Mouse (Mus musculus) T-helper 1 cell (primary cell): ENCODE data around the gene Camk2d.

Experiments
- in situ Hi-C: fragments of 300-600 bp; cut with MboI, MseI; formaldehyde crosslinking; loops from one replicate; pipeline ENCODE4 v1.15.1; 2025; ENCODE audit warnings: high pct_unique_total_duplicates

The Camk2d gene

DNA sequence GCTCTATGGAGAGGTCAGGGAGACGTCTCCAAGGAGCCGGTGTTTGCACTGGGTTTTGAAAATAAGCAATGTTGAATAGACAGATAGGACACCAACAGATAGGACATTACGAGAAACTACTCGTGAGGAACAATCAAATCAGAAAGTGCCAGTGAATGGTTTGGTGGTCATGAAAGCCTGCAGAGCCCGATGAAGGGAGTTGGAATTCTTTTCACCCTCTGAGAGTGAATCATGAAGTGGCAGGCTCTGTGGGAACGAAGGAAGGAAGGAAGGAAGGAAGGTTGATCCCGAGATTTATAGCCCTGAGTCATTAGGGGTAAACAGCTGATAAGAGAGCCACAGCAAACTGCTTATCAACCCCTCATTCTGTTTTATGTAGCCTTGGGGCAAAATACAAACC, 15.5 kb downstream of the Camk2d start:
- in situ Hi-C loops: loop anchor here (5.0 kb wide), 1 partner anchor 41 kb away; no protein-coding TSS in a partner anchor

DNA sequence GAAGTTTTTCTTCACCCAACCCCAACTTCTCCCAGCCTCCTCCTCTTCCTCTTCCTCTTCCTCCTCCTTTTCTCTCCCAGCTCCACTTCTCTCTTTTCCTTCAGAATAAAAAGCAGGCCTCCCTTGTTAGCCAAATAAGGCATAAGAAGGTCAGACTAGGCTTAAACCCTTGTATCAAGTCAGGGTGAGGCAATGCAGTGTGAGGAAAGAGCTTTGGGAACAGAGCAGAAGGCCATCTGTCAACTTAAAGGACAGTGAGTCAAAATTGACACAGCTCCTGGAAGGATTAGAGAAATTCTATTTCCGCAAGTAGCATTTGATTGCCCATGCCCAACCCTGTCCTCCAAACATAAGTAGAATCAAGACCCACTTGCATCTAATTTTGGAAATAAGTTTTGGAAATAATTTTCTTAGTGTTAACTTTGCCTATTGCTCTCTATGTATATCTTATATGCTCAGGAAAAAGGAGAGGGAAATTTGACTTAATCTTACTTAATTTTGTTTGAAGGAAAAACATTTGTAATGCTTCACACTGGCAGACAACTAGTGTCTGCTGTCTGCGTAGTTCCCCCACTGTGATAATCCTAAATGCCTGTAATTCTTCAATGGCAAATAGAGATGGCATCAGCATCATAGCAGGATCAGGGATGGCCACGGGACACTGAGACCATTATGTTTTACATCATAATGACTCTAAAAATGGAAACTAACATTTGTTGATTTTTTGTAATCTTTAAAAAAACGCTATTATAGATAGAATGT, 16.8 kb downstream of the Camk2d start:
- in situ Hi-C loops: loop anchor here (5.0 kb wide), 1 partner anchor 39 kb away; no protein-coding TSS in a partner anchor

DNA sequence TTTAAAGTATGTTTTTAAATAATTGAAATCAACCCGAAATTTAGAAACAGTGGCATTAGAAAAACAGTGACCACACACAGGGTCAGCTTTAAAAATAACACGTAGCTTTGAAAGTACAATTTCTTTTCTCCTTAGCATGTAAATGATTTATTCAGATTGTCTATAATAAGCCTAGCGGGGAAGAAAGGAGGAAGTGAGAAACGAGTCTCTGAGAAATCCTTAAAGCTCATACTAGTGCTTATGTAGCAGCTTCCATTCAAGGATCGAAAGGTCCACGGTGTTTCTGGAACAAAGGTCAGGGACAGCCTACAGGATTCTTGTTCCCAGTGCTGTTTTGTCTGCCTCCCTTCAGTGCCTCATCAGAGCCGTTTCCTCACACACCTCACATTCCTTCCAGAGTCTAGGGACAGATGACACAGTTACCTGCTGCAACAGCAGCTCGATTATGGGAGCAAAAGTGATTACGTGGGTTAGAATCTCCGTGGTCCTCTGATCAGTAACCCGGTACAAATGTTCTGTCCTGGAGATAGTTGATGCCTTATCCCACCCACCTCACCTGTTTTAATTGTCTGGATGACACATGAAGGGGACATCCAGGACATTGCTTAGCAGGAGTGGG, 17.5 kb downstream of the Camk2d start:
- in situ Hi-C loops: loop anchor here (5.0 kb wide), 1 partner anchor 39 kb away; no protein-coding TSS in a partner anchor

DNA sequence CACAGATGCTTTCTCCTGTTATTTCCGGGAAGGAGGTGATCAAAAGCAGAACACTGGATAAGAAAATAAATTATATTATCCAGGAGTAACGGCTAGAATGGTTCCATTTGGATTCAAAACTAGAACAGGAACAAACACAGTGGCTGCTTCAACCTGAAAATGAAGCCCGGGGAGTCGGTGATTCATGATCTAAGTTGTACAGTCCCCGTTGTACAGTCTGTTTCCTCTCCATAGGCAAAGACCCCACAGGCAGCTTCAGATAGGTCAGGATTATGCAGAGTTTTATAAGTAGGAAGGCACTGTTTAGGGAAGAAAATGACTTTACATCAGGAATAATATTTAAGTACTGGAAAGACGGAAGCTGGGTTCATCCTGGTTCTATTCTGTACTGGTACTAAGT, 19.2 kb downstream of the Camk2d start:
- in situ Hi-C loops: no loop called here

DNA sequence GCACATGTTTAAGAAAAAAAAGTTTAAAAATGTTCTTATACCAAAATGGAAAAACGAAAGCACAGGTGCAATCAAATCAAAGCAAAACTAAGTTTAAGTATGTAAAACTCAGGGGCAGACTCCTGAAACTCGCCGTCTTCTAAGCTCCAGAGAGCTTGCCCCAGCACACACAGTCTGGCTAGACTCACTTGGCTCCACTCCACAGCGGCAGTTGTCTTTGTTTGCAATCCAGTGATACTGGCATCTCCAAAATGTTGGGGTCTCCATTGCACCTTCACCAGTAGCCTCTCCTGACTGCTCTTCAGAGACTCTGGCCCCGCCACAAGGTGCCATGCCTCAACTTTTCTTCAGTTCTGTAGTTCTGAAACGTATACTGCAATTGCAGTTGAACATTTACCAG, 24.1 kb downstream of the Camk2d start:
- in situ Hi-C loops: no loop called here

- in situ Hi-C loops: no loop called here
Measured at GRCm38 (mm10) chr3:126622509-126622908, 26.4 kb downstream of the Camk2d start.

DNA sequence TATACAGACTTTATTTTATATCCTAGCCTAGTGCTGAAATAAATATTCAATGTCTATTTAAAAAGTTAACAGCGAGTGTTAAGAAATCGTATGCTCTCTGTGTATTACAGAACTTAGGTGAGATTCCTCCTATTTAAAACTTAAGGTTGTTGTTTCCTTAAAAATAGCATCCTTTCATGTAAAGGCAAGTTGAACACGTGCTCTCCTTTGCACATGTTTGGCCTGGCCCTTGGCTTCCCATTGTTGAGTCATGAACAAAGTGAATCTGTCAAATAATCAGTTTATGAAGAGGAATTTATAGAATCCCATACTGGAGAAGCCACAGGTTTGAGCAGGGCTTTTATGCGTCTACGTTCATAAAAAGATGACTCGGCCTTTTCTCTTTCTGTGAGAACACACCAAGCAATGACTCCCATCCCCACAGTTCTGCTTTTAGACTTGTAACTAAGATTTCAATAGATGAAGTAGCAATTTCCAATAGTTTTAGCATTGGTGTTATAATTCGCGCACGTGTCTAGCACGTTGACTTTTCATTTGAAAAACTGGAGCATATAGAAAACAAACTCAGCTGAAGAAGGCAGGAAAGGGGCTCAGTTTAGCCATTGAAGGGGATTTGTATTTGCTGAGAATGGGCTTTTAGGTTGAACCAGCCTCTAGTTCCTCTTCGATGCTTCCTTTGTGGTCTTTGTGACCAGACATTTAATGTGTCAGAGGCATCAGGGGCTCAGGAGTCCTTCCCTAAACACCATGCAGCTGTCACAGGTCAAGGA, 29.1 kb downstream of the Camk2d start:
- in situ Hi-C loops: no loop called here

DNA sequence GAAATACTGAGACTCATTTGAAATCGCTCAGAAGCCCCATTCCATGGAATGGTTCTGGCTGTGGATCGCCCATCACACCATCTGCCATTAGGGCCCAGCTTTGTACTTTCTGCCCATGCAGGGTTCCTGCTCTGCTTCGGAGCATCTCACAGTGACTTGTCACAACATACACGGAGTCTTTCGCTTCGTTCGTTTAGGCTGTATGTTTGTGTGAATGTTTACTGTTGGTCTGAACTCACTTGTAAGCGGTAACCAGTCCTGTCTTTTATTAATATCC, 29.6 kb downstream of the Camk2d start:
- in situ Hi-C loops: no loop called here

- in situ Hi-C loops: no loop called here
Measured at GRCm38 (mm10) chr3:126627968-126628367, 31.9 kb downstream of the Camk2d start.

- in situ Hi-C loops: no loop called here
Measured at GRCm38 (mm10) chr3:126628380-126628779, 32.3 kb downstream of the Camk2d start.

DNA sequence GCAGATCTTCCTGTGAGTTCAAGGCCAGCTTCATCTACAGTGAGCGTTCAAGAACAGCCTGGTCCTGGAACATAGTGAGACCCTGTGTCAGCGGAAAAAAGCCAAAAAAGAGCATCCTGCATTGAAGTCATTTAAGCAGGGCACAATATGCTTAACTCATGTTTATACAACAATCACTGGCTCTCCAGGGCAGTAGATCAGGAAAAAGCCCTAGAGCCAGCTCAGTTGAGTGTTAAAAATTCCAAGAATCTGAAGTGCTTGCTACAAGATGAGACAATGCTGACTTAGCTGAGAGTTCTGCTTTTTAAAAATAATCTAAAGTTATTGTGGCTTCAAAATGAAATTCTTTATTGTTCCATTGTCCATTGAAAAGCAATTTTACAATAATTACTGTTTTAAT, 32.9 kb downstream of the Camk2d start:
- in situ Hi-C loops: no loop called here

DNA sequence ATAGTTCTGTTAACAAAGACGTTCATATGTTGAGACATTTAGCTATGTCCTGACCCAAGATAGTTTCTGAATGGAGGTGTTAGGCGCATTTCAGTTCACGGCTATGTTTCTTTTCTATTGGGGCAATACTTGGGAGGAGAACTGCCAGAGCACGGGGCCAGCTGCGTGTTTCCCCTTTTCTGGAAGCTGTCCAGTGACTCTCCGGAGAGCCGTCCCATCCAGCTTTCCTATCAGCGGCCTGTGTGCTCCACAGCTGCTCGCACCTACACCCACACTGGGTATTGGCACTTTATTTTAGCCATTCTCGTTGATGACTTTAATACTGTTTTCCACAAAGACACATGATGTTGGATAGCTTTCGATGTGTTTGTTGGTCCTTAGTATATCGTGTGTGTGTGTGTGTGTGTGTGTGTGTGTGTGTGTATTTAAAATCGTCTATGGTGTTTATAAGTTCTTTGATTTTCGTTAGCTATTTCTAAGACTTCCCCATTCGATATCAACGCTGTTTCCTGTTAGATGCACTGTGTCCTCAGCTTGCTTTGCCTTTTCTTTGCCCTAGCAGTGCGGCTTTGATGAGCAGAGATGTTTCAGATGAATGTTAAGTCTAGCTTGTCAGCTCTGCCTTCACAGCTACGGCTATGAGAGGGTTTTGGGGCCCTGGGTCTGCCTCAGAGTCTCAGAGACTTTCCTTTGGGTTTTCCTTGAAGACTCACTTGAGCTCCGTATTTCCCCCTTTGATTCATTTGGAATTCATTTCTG, 34.2 kb downstream of the Camk2d start:
- in situ Hi-C loops: no loop called here

- in situ Hi-C loops: no loop called here
Measured at GRCm38 (mm10) chr3:126631583-126631982, 35.5 kb downstream of the Camk2d start.

GRCm38 (mm10) chr3:126632580-126632979, 36.5 kb downstream of the Camk2d start:
- in situ Hi-C loops: no loop called here

DNA sequence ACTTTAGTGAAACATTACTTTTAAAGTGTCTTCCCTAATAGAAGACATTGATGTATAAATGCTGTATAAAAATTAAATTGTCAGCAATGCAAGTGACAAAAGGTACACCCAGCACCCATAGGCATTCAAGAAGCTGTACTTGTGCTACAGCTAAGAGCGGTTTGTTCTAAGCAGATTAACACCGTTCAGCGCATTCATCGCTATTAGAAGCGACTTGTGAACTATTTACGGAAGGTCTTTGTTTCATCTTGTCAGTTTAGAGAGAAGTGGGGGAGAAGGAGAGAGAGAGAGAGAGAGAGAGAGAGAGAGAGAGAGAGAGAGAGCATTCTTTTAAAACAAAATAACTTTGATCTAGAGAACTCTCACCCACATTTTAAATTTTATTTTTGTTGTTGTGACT, 38.1 kb downstream of the Camk2d start:
- in situ Hi-C loops: no loop called here

DNA sequence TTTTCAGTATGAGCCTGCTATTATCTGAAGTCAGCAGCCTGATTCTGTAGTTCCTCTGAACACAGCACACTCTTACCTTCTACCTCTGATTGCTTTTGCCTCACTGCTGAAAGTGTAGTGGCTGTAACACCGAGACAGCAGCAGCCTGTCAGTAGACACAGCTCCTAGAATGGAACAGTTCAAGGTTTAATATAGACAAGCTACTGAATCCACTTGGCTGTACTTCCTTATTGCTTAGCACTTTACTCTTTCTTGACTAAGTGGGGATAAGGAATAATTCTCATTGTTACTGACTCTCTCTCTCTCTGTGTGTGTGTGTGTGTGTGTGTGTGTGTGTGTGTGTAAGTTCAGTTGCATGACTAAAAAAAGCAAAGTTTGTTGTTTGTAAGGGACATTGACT, 42.2 kb downstream of the Camk2d start:
- in situ Hi-C loops: no loop called here

- in situ Hi-C loops: no loop called here
Measured at GRCm38 (mm10) chr3:126639098-126639513, 43.0 kb downstream of the Camk2d start.

DNA sequence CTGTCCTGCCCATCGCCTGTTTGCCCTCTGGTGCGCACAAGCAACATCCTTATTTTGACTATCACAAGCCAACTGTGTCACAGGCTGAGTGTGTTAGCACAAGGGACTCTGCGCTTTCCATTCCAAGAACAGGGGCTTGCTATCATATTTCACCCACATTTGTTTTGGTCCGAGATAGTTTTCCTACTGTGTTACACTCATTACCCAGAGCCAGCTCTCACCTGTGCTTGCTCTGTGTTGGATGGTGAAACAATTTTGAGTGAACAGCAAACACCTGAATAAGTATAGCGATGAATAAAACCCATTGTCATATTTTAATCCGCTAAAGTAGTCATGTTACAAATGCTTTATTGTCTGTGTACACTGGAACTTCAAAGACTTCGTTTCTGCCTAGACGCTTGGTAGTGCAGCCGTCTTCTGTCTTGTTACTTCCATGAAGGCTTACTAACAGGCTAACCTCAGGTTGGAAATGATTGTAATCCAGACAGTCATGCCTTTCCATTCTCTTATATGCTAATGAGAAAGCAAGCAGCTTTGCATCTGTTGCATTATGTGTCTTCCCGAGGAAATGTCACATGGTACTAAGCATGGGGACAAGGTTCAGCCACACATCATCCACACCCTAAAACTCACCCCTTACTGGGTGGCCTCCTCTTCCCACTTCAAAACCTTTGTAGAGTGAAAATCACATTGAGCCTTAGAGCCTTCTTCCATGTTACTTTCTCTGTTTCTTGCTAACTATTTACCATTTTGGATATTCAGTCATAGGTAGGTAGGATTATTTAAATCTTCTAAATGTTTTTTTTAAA, 44.5 kb downstream of the Camk2d start:
- in situ Hi-C loops: no loop called here

DNA sequence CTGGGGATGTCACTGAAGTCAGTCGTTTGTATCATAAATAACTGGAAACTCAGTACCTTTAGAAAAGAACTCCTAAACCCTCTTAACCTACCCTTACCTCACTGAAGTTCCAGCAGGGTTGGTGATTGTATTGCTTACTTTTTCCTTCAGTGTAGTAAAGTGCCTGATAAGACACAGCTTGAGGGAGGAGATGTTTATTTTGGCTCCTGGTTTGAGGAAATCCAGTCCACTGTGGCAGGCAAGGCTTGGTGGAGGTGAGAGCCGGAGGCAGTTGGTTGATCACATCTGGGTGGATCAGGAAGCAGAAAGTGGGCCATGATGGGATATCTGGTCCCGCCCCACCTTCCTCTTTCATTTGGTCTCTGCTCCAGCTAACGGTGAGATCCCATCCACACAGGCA, 45.3 kb downstream of the Camk2d start:
- in situ Hi-C loops: no loop called here

GRCm38 (mm10) chr3:126643071-126644010, 47.2 kb downstream of the Camk2d start:
- in situ Hi-C loops: no loop called here
